Mouse (Mus musculus) hematopoietic stem cell, adult 5-6 weeks (primary cell): ENCODE data around the gene Erp27. TPM values are rescaled to one million over a fixed set of nuclear protein-coding genes. Genes with fewer than 3 reads are reported as not detected.
"Not testable (repeated sequence)": the region's sequence is repeated elsewhere in the genome, so short reads cannot be mapped to it uniquely, and the experiment has no call there.

Experiments used
- ATAC-seq, 2 experiments: fragments of 125-278 bp in 1 of 2; replicated peaks in 1 of 2; 2 replicates each; pipeline ENCODE4 v1.8.0; 2016 to 2017; ENCODE audit warnings: inconsistent platforms in 2 of 2, mild to moderate bottlenecking in 2 of 2, moderate number of reproducible peaks in 2 of 2, low read depth in 1 of 2, moderate TSS enrichment in 1 of 2; ENCODE audit not compliant: low FRiP score in 2 of 2, poor library complexity in 2 of 2, severe bottlenecking in 2 of 2, insufficient read depth in 1 of 2, low TSS enrichment in 1 of 2
- total RNA-seq: library from RNA; stranded (forward); fragments of 172-1452, 232-1000 nt; gene quantifications from 2 replicates; pipeline ENCODE4 v1.2.3, GENCODE M21; 2017

Gene Erp27
- total RNA-seq = 1.5 TPM in 1 of 2 replicates, not detected in the other

DNA sequence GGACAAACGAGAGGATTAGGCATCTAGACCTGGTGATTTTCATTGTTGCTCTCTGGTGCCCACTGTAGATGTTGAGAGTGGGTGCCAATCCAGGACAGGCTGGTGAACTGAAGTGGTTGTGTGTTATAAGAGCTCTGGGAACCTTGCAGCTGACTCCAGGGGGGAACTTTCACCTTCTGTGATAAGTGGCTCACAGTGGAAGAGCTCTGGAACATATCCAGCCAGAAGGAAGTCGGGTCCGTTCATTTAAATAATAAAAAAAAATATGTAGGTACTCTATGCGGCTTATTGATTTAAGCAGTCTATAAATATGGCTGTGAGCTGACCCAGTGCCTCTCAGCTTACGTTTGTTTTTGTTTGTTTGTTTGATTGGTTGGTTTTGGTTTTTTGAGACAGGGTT, at the start of gene Erp27:
TSS of gene Erp27 (minus strand) at position 101 of the 400 bp plus-strand sequence.
- no peak for ATAC-seq

DNA sequence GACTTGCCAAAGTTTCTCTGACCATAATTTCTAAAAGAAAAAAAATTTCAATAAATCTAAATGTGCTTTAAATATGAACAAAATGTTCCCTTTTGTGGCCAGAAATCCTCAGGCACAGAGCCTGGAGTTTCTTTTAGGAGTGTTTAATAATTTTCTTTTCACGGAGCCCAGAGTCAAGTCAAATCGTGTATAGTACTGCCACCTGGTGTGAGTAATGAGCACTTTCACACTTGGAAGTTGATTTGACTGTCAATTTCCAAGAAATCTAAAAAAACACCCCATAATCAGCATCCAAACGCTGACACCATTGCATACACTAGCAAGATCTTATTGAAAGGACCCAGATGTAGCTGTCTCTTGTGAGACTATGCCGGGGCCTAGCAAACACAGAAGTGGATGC, 46.9 kb upstream of the Erp27 start:
- not testable (repeated sequence) for ATAC-seq

DNA sequence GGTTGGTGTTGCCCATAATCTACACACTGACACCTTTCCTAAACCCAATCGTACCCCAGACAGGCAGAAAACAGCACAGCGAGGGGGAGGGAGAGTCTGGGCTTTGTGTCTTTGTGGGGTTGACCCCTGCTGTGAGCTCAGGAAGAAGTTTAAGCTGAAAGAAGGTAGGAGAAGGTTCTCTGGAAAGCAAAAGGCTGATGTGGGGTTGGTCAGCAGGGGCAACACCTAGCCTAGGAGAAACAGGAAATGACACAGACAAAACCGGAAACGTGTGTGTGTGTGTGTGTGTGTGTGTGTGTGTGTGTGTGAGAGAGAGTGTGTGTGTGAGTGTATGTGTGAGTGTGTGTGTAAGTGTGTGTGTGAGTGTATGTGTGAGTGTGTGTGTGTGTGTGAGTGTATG, 45.5 kb upstream of the Erp27 start:
- 0 out of 4 replicates have a peak, but pooled peaks of 1 of the 2 experiments have one; percentile 23 for ATAC-seq

DNA sequence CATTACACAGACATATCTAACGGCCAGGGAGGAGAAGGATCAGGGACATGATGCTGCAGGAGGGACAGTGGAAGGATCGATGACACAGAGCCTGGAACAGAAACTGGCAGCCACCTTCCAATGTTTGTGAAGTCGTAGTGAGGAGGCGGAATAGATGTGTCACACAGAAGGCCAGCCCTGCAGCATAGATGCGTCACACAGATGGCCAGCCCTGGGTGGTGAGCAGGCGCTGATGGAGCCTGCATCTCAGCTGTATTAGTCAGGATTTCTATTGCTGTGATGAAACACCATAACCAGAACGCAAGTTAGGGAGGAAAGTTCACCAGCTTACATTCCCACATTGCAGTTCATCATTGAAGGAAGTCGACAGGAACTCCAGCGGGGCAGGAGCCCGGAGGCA, 43.9 kb upstream of the Erp27 start:
- no peak for ATAC-seq

DNA sequence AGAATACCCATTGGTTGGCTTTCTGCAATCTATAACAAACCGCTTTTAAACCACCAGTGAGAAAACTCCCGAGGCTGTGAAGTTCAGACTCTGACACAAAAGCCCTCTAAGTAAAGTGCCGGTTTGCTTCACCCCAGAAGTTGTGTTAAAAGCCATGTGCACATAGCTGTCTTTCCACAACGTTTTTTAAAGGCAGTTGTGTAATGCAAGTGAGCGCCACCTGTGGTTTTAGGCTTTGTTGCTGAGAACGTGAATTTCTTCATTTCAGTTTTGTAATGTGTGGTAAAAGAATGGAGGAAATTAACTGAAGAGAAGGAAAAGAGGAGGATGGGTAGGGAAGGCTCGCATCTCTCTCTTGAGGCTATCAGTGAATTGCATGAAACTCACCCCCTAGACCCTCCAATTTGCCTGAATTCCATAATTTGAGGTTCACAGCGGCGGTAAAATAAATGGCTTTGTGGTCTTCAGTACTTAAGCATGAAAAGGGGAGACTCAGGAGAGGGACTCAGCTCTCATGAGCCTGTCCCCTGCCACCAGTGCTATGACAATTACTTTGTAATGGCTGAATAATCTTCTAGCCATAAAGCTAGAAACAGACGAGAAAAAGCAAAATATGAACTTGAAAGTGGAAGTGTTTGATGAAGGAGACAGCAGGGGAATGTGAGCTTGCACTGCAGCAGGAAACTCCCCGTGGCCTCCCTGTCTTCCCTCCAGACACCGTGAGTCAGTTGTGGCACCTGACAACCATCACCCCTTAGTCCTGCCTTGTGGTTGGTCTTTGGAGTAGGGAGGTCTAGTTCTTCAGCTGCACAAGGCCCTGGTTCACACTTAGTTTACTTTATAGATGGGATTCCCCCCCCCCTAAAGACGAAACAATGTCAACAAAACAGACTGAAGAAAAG, 42.9 kb upstream of the Erp27 start:
- peak; percentile 62 to 72 for ATAC-seq

DNA sequence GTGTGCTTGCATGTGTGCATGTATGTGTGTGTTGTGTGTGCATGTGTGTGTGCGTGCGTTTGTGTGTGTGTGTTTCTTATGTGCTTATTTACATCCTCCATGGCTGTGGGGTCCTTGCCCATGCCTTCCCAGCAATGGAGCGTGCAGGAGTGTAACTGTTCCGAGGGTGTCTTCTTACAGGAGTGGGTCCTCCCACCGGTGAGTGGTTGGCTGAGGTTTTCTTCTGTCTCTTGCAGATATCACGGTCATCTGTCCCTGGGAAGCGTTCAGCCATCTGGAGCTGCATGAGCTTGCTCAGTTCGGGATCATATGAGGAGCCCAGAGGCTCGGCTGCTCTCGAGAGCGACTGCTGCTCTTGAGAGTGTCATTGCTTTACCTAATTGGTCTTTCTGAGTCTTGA, 41.0 kb upstream of the Erp27 start:
- ATAC-seq = no peak

DNA sequence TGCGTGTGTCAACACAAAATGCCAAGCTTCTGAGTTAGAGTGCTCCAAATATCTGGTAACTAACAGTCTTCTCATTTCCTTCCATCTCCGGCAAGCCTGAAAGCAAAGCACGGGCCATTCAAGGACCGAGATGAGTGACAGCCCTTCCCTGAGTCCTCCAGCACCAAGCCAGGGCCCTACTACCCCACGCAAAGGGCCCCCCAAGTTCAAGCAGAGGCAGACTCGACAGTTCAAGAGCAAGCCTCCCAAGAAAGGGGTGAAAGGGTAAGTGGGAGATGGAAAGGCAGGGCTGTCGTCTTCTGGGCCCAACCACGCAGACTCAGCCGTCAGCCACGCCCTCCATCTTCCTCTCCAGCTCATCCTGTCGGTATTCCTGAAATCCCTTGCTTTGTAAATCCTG, 37.2 kb upstream of the Erp27 start:
- ATAC-seq = no peak

DNA sequence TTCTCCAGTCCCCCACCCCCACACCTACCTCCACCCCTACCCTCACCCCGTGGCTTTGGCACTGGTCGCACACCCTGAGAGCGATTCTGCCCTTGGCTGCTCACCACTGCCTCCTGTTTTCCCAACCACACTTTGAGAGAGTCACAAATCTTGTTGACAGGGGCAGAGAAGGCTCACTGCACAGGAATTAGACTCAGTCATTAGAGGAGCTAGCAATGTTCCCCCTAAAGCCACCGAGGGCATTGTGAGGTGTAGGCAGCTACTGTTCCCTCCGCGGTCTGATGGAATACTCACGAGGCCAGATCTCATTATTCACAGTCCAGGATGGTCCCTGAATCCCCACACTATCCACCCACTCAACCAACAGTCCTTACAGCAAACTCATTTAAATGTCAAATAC, 35.1 kb upstream of the Erp27 start:
- peak; percentile 91 to 93 for ATAC-seq

DNA sequence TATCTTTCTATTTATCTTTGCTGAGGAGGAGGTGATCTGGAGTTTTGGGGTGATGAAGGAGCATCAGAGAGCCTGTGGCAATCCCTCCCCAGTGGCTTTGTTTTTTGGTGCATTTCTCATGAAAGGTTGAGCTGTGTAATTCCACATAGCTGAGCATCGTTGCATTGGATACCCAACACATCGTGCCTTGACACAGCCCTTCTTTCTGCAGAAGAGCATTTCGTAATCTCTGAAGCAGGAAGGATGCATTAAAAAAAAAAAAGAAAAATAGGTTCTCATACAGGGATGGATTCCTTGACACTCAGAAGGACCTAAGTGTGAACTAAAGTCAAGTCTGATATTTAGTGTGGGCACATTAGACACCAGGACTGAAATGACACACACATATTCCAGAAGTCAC, 33.3 kb upstream of the Erp27 start:
- no peak for ATAC-seq

DNA sequence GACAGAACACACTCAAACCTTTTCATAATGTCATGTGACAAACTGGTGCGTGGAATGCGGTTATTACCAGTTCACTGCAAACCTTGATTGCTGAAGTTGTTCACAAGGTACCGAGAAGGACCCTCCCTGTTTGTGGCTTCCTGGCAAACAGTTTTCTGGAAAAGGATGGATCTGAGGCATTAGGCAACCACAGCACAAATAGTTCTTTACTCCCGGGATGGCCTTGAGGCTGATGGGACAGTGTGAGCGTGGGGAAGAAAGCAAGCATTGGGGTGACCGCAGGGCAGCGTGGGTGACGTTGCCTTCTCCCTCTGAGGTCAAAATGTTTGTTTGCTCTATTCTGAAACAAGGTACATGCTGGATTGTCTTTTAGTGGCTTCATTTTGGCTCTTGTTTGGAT, 32.7 kb upstream of the Erp27 start:
- ATAC-seq = no peak

DNA sequence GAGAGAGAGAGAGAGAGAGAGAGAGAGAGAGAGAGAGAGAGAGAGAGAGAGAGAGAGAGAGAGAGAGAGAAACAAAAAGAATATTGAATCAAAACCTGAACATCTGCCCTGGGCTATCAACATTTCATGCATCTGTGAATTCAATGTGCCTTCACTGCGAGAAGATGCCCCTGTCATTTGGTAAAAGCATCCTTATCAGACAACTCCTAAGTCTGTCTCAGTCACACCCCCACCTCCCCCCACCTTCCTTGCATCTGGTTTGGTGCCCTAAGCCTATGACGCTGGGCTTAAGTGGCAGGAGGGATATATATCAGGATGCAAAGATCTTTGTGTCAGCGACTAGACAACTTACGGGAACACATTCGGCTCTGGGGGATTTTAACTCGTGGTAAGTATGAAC, 32.2 kb upstream of the Erp27 start:
- no peak for ATAC-seq

DNA sequence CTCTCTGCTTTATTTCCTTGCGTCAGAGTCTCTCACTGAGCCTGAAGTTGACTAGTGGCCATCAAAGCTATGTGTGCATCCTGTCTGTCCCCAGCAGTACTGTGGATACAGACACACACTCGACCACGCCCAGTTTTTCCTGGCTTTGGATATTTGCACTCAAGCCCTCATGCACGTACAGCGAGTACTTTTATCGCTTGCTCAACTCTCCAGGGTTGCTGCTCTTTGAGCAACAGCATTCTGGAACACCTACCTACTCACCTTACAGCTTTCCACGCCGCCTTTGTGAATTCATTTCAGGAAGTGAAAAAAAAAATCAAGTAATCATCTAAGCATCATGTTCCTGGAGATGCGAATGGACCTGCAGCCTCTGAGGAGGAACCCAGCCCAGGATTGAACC, 30.9 kb upstream of the Erp27 start:
- no peak for ATAC-seq

DNA sequence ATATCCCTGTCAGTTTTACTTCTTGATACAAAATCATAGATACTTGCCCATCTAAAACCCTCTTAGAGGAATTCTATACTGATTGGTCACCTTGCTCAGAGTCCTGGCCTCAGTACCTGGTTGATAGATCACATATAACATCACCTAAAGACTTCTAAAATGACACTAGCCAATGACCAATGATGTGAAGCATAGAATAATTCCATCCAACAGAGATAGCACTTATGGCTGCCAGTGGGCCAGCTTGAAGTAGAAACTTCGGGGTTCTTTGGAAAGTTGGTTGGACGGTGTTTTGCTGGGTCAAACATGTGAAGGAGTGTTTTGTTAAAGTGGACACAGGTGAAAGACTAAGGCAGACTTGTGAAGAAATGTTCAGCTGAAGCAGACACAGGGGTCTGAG, 28.2 kb upstream of the Erp27 start:
- ATAC-seq = no peak

DNA sequence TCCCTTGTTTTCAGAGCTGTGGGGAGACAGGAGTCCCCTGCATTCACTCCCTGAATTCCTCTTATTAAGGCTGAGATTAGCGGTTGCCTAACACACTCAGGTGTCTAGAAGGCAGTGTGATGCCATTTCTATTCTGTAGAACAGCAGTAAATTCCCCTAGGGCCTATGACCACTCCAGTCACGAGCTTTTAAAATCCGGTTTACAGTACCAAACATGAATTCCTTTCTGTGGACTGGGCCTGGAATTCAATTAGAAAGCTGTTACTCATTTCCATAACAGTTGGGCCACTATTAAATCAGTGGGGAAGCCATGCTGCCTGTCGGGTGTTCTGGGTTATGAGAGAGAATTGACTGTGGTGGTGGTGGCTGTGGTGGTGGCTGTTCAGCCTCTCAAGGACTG, 25.7 kb upstream of the Erp27 start:
- no peak for ATAC-seq

DNA sequence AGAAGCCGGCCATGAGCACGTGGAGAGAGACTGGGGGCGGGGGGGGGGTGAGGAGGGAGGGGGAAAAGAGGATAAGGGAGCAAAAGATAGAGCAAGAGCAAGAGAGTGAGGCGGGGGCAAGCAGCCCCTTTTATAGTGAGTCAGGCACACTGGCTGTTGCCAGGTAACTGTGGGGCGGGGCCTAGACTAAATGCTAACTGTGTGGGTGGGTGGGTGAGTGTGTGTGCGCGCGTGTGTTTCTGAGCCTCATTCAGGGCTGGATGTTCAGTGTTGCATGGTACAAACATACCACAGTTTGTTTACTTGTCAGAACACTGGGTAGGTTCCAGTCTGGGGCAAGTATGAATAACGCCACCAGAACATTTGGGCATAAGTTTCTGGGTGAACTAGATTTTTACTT, 25.0 kb upstream of the Erp27 start:
- ATAC-seq = no peak

DNA sequence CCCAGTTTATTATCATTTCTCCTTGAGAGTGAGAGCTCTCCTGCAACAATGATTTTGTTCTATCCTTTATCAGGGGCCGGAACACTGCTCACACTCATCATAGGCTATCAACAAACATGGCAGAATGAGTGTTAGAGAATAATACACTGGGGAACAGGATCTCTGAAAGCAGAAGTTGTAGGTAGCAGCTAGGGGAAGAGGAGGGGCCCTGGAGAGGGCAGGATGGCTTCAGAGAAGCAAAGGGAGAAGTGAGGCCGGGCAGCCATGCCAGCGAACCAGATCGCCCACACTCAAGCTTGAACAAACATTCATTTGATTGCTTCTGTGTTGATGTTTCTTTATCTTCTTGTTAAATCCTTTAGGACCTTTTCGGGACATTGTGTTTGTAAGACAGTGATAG, 24.3 kb upstream of the Erp27 start:
- peak; percentile 82 to 85 for ATAC-seq

DNA sequence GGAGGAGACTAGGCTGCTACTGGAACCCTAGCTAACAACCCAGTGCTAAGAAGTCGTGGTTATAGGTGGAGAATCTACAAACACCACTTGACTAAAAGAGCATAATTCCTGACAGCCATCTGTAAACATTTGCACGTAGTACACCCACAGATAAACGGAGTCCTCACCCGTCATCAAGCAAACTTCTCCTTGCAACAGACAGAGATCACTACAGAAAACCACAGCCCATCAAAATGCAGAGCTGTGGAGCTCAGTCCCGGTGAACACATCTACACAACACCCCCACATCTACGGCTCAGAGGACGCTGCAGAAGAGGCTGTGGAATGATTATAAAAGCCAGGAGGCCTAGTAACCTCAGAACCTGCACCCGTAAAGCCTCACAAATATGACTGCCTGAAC, 22.5 kb upstream of the Erp27 start:
- ATAC-seq = no peak

DNA sequence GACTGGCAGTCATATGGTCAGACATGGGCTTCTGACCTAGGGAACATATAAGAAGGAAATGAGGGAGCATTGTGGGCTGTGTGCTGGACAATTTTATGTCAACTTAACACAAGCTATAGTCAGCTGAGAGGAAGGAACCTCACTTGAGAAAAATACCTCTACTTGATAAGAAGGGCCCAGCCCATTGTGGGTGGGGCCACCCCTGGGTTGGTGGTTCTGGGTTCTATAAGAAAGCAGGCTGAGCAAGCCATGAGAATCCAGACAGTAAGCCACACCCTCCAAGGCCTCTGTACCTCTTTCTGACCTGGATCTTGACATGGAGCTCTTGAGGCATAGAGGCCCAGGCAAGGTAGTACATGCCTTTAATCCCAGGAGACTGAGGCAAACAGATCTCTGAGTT, 21.4 kb upstream of the Erp27 start:
- ATAC-seq = no peak

DNA sequence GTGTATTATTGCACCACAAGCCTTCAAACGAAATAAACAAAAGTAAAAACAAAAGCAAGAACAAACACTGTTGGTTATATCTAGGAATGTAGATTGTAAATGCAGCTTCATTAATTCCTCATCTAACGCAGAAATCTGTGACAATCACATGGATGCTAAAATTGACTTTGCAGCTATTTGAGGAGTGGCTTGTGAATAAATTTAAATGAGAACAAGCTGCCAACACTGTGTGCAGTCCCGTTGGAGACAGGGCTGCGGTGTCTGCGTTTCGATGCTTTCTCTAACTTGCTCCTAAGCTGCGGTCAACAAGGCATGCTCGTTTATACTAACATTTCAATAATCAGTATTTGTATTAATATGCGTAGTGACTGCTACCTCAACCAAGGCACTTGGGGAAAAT, 20.3 kb upstream of the Erp27 start:
- ATAC-seq = no peak
